Mouse (Mus musculus) midbrain, embryonic 12.5 days (tissue): Measurements from ENCODE around the gene Cers4. TPM values are rescaled to one million over a fixed set of nuclear protein-coding genes. Genes with fewer than 3 reads are reported as not detected.

Experiments
- ATAC-seq: fragments of 200-750 bp; cut with Nextera tagmentation; 2 replicates; pipeline ENCODE4 v1.8.0; 2017; ENCODE audit warnings: low read depth, moderate TSS enrichment, moderate library complexity; ENCODE audit not compliant: low FRiP score
- H3K27ac ChIP-seq: fragments of 300-500 bp; sonication (generic); replicated peaks from 2 replicates; pipeline ENCODE4 v1.5.1; 2016; ENCODE audit warnings: mild to moderate bottlenecking
- H3K27me3 ChIP-seq: fragments of 300-500 bp; sonication (generic); 2 replicates; pipeline ENCODE4 v1.6.1; 2016; ENCODE audit warnings: mild to moderate bottlenecking
- H3K36me3 ChIP-seq: fragments of 300-500 bp; sonication (generic); 2 replicates; pipeline ENCODE4 v1.6.1; 2016
- H3K4me1 ChIP-seq: fragments of 300-500 bp; sonication (generic); 2 replicates; pipeline ENCODE4 v1.6.1; 2016
- H3K4me2 ChIP-seq: fragments of 300-500 bp; sonication (generic); replicated peaks from 2 replicates; pipeline ENCODE4 v1.6.1; 2016; ENCODE audit warnings: mild to moderate bottlenecking, moderate library complexity
- H3K4me3 ChIP-seq: fragments of 300-500 bp; sonication (generic); 2 replicates; pipeline ENCODE4 v1.5.1; 2016; ENCODE audit warnings: mild to moderate bottlenecking
- H3K9ac ChIP-seq: fragments of 300-500 bp; sonication (generic); replicated peaks from 2 replicates; pipeline ENCODE4 v1.6.1; 2016; ENCODE audit warnings: mild to moderate bottlenecking, moderate library complexity
- H3K9me3 ChIP-seq: fragments of 300-500 bp; sonication (generic); 2 replicates; pipeline ENCODE4 v1.6.1; 2016; ENCODE audit warnings: mild to moderate bottlenecking
- WGBS: fragments of 180-500 bp; shearing (Covaris S2); methylation state at CpG from one replicate; pipeline ENCODE4 v1.1.7; 2016; 5-methylcytosine and 5-hydroxymethylcytosine counted together
- polyA plus RNA-seq: library from polyadenylated mRNA; unstranded; fragments of >200 nt; fragmentation: Nextera tagmentation; extraction: Ambion mirVana; gene quantifications from 2 replicates; pipeline ENCODE4 v1.2.1, GENCODE M21; 2016

The Cers4 gene
- polyA plus RNA-seq, 1 experiment from 2014 or later, result 21.2 TPM

GRCm38 (mm10) chr8:4507527-4507926, 14.7 kb downstream of the Cers4 start:
- Histone ChIP-seq H3K4me1 (peaks cover 17% of the 10 kb centered on the region), H3K36me3 (no peaks in the 10 kb centered on the region), H3K9me3 (no peaks in the 10 kb centered on the region), H3K27me3 (no peaks in the 10 kb centered on the region; the same call in 1 of the 2 replicates), H3K4me2 (no peak overlapping the region), H3K4me3 (no peak overlapping the region), H3K9ac (no peak overlapping the region), H3K27ac (no peak overlapping the region)
- WGBS, result 80% methylated on average over 5 of the region's 5 CpGs
- no peak for ATAC-seq

DNA sequence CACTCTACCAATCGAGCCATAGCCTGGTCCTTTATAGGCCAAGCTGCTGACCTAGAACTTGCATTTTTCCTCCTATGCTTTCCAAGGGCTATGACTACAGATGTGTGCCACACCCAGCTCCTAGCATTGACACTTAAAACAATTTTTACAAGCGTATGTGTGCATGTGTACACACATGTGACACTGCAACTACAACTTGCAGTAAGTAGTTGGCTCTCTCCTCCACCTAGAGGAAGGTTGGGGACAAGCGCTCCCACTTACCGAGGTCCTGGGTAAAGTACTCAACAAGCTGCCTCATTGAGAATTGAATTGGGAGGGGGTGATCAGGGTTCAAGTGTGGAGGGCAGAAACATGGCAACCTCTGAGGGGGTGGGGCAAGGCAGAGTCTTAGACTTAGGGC, 18.0 kb downstream of the Cers4 start:
- H3K27ac ChIP-seq, result no peak overlapping the region
- no peaks in the 10 kb centered on the region; the same call in 1 of the 2 replicates for H3K27me3 ChIP-seq
- no peak overlapping the region for H3K9ac ChIP-seq
- no peak overlapping the region for H3K4me3 ChIP-seq
- no peaks in the 10 kb centered on the region for H3K9me3 ChIP-seq
- ATAC-seq, result no peak
- no peaks in the 10 kb centered on the region for H3K36me3 ChIP-seq
- WGBS, result 78% methylated on average over 4 of the region's 4 CpGs
- H3K4me1 ChIP-seq, result peaks cover 21% of the 10 kb centered on the region
- H3K4me2 ChIP-seq, result no peak overlapping the region

DNA sequence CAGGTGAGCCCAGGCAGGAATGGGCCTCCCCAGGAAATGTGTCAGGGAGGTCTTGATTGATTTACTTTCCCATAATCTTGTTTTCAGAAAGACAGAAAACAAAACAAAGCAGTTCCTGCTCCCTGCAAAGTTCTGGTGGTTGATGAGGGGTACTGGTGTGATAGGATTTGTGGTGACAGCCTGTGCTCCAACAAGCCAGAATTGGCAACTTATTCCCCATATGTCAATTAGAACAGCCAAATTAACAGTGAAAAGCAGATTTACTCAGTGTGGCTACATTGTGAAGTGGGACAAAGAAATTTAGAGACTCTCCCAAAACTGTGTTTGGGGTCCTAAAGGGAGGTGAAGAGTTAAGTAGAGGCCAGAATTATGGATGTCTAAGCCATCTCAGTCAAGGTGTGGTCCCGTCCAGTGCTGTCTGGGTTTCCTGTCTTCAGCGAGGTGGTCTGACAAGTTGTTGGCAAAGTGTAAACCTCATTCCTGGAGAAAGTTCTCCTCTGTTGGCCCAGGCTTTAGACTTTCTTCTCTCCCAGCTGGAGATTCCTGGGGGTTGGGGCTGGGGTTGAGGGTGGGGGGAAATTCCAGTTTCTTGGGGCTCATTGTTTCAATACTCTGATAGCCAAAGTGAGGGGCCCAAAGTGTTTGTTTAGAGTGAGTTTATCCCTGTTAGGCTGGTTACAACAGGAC, 18.7 kb downstream of the Cers4 start:
- peaks cover 21% of the 10 kb centered on the region for H3K4me1 ChIP-seq
- H3K36me3 ChIP-seq, result no peaks in the 10 kb centered on the region
- H3K27me3 ChIP-seq, result no peaks in the 10 kb centered on the region; the same call in 1 of the 2 replicates
- H3K4me3 ChIP-seq, result no peak overlapping the region
- H3K27ac ChIP-seq, result peak overlapping the region; percentile 63
- H3K9me3 ChIP-seq, result no peaks in the 10 kb centered on the region
- H3K4me2 ChIP-seq, result no peak overlapping the region; the same call in 1 of the 2 replicates
- 15% methylated on average over 2 of the region's 2 CpGs for WGBS
- ATAC-seq, result no peak; the same call in 1 of the 2 replicates
- H3K9ac ChIP-seq, result no peak overlapping the region

GRCm38 (mm10) chr8:4512116-4512495, 19.3 kb downstream of the Cers4 start:
- H3K4me2 ChIP-seq, result no peak overlapping the region; the same call in 1 of the 2 replicates
- H3K4me3 ChIP-seq, result no peak overlapping the region
- peak overlapping the region; percentile 63 for H3K27ac ChIP-seq
- ATAC-seq, result peak; percentile 78
- no peaks in the 10 kb centered on the region; the same call in 1 of the 2 replicates for H3K27me3 ChIP-seq
- H3K36me3 ChIP-seq, result 0 out of 2 replicates have a peak, but pooled peaks cover 4% of the 10 kb centered on the region
- peaks cover 21% of the 10 kb centered on the region for H3K4me1 ChIP-seq
- no peak overlapping the region for H3K9ac ChIP-seq
- H3K9me3 ChIP-seq, result no peaks in the 10 kb centered on the region
- 7% methylated on average over 8 of the region's 8 CpGs for WGBS

DNA sequence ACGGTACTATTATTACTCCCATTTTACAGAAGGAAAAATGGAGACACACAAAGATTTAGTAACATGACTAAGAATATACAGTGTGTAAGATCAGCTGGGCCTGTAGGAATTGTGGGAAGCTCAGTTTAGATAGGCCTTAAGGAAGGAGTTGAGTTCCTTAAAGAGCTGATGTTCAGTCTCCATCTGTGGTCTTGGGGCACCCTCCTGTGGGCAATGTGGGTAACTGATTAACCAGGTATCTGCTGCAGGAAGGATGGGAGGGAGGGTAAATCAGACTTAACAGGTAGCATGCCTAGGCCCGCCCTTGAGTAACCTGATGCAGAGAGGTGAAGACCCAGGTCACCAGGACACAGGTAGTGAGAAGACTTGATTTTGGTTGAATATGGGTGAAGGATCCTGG, 23.3 kb downstream of the Cers4 start:
- Histone ChIP-seq H3K27ac (no peak overlapping the region), H3K27me3 (no peaks in the 10 kb centered on the region), H3K4me2 (no peak overlapping the region), H3K9ac (no peak overlapping the region), H3K4me1 (peaks cover 17% of the 10 kb centered on the region), H3K4me3 (no peak overlapping the region), H3K9me3 (no peaks in the 10 kb centered on the region), H3K36me3 (peaks cover 35% of the 10 kb centered on the region)
- 82% methylated on average over 2 of the region's 2 CpGs for WGBS
- ATAC-seq, result no peak

DNA sequence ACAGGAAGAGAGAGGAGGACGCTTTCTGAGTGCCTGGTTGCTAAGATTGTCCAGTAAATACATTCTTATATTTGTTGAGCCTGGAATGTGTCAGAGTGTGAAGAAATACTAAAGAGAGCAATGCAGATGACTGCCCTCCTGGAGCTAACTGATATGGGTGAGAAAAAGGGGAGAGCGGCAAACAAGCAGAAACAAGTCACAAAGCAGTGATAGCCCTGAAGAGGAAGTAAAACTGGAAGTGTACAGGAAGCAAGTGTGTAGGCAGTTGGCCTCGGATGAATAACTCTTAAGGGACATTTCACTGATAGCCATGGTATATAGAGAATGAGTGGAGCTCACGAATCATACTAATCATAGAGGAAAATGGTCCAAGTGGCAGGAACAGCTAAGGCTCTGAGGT, 28.6 kb downstream of the Cers4 start:
- WGBS, result 90% methylated on average over 4 of the region's 4 CpGs
- H3K27me3 ChIP-seq, result no peaks in the 10 kb centered on the region
- no peaks in the 10 kb centered on the region for H3K9me3 ChIP-seq
- no peak for ATAC-seq
- H3K4me1 ChIP-seq, result no peaks in the 10 kb centered on the region
- no peak overlapping the region for H3K4me2 ChIP-seq
- no peak overlapping the region for H3K27ac ChIP-seq
- peaks cover 51% of the 10 kb centered on the region for H3K36me3 ChIP-seq
- no peak overlapping the region for H3K9ac ChIP-seq
- no peak overlapping the region for H3K4me3 ChIP-seq

DNA sequence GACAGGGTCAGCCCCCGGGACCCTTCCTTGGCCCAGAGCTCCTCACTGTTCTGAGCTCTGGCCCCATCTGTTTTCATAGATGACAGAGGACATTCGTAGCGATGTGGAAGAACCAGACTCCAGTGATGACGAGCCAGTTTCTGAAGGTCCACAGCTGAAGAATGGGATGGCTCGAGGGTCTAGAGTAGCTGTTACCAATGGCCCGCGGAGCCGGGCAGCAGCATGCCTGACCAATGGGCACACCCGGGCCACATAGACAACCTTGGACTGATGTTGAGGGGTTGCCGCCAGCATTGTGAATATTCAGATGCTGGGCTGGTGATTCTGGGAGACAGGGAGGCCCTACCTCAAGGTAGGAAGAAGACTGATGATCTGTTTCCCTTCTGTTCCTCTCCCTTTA, 30.7 kb downstream of the Cers4 start:
- H3K9me3 ChIP-seq, result no peaks in the 10 kb centered on the region
- H3K9ac ChIP-seq, result no peak overlapping the region
- H3K4me3 ChIP-seq, result no peak overlapping the region
- H3K4me2 ChIP-seq, result no peak overlapping the region
- H3K27me3 ChIP-seq, result no peaks in the 10 kb centered on the region
- H3K4me1 ChIP-seq, result no peaks in the 10 kb centered on the region
- peaks cover 35% of the 10 kb centered on the region for H3K36me3 ChIP-seq
- ATAC-seq, result no peak
- 96% methylated on average over 10 of the region's 10 CpGs for WGBS
- no peak overlapping the region for H3K27ac ChIP-seq

Other genes starting within 250 kb of the Cers4 start
- gene Tgfbr3l, start 244.8 kb upstream of the Cers4 start, polyA plus RNA-seq, result 5.0 and 5.3 TPM in 2 replicates
- 61.9 and 63.0 TPM in 2 replicates for gene Snapc2, start 239.9 kb upstream of the Cers4 start, polyA plus RNA-seq
- 170 TPM in 2 replicates for gene Ctxn1, start 233.8 kb upstream of the Cers4 start, polyA plus RNA-seq
- gene Timm44, start 217.1 kb upstream of the Cers4 start, polyA plus RNA-seq, result 54.9 and 57.8 TPM in 2 replicates
- gene Ccl25, start 167.8 kb upstream of the Cers4 start, polyA plus RNA-seq, result 23.0 and 24.8 TPM in 2 replicates
- 294 and 302 TPM in 2 replicates for gene Elavl1, start 167.6 kb upstream of the Cers4 start, polyA plus RNA-seq
- gene Zfp958, start 120.1 kb downstream of the Cers4 start, polyA plus RNA-seq, result 15.4 and 15.6 TPM in 2 replicates